Mouse (Mus musculus): Measurements from ENCODE around the gene Alox15.

DNA sequence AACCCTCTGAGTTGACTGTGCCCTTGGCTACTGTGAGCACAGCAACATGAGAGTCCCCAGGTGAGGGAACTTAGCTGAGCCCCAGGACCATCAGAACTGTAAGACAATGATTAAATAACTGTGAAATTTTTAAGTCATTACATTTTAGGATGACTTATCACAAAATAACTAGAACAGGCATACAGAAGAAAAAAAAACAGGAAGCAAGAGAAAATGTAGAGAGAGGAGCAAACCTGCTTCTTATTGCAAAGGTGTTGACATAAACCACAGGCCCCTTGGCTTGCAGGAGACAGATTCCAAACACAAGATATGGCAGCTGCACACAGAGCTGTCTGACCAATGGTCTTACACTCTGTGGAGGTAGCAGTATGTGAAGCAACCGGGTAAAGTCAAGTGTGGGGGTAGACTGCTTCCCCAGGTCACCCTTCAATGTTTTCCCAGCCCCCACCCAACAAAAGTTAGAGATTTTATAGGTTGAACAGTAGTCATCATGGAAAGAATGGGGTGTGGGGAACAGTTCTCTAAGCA, 28.7 kb upstream of the Alox15 start:
- TF ChIP-seq CTCF (IDR thresholded peaks at IDR 0.05; ENCODE audit: low read depth) (no peak), EP300 (IDR thresholded peaks at IDR 0.05; ENCODE audit: low read depth) (no peak)

Data from liver, embryonic 14.5 days (tissue).